Mouse (Mus musculus): ENCODE measurements at regions not wholly inside any gene's neighbourhood (a gene's known extent, or its start where the extent isn't known, plus 50 kb on each side); places are given as distances from the start of the nearest gene placed in this dataset.
"Not testable (repeated sequence)": the region's sequence is repeated elsewhere in the genome, so short reads cannot be mapped to it uniquely, and the experiment has no call there.

- H3K79me2 ChIP-seq (ENCODE audit: control insufficient read depth, insufficient read depth, low read length, poor library complexity); H3K27me3 ChIP-seq (ENCODE audit: control insufficient read depth in 1 of 2, insufficient read depth in 2 of 2, low read length in 2 of 2); H3K9ac ChIP-seq (ENCODE audit: control insufficient read depth, low read depth, low read length, poor library complexity, severe bottlenecking); H3K36me3 ChIP-seq (ENCODE audit: control insufficient read depth in 1 of 2, insufficient read depth in 2 of 2, low read length in 2 of 2); H3K4me3 ChIP-seq (ENCODE audit: control insufficient read depth in 1 of 2, insufficient read depth in 1 of 2, low read depth in 2 of 2, low read length in 2 of 2); H3K9me3 ChIP-seq (replicated peaks; ENCODE audit: insufficient read depth, low read length); H3K4me1 ChIP-seq (ENCODE audit: control insufficient read depth in 1 of 2, insufficient read depth in 2 of 2, low read length in 2 of 2); H3K27ac ChIP-seq (ENCODE audit: control insufficient read depth, low read depth, low read length): not testable (repeated sequence)
- TF ChIP-seq SMC3 (IDR thresholded peaks at IDR 0.05; ENCODE audit: low read depth, low read length) (peak; percentile 17; the same call in 1 of the 2 replicates), CTCF (IDR thresholded peaks at IDR 0.05 in 2 of 3, conservative IDR thresholded peaks at IDR 0.05 in 1 of 3; ENCODE audit: control insufficient read depth in 1 of 3, insufficient read depth in 1 of 3, low read depth in 2 of 3, low read length in 3 of 3, poor library complexity in 1 of 3, severe bottlenecking in 1 of 3) (peak in 2 of 3 experiments; percentile 35 to 57; a peak in 5 of 6 replicates), RAD21 (IDR thresholded peaks at IDR 0.05; ENCODE audit: low read depth, low read length) (peak; percentile 31)
- peak; percentile 17 for DNase-seq (ENCODE audit: low read depth, low spot score)
Measured at GRCm38 (mm10) chrX:35683332-35683731, 205.3 kb upstream of the Dock11 start.
